Mouse (Mus musculus) activated CD4-positive, CD25-positive, alpha-beta regulatory T cell, adult 9 weeks (primary cell): ENCODE results near the gene Tmem215. TPM values are rescaled to one million over a fixed set of nuclear protein-coding genes. Genes with fewer than 3 reads are reported as not detected.

Experiments used
- polyA plus RNA-seq: library from polyadenylated mRNA; unstranded; fragments of 100-300 nt; shearing (Covaris generic); gene quantifications from one replicate; pipeline ENCODE4 v1.2.1, GENCODE M21; 2017

The Tmem215 gene
- not detected for polyA plus RNA-seq

GRCm38 (mm10) chr4:40471880-40472279, at the start of gene Tmem215:
Gene Tmem215 (plus strand): TSS chr4:40472180.

Other genes with a start within 250 kb of the Tmem215 start
- gene Ddx58, start 232.4 kb upstream of the Tmem215 start, polyA plus RNA-seq: 104 TPM
- gene Smim27, start 202.6 kb upstream of the Tmem215 start, polyA plus RNA-seq: 58.0 TPM
- 33.5 TPM for gene Topors, start 202.3 kb upstream of the Tmem215 start, polyA plus RNA-seq
- 138 TPM for gene Ndufb6, start 192.8 kb upstream of the Tmem215 start, polyA plus RNA-seq
- 32.5 TPM for gene Aptx, start 231.0 kb downstream of the Tmem215 start, polyA plus RNA-seq
- gene Dnaja1, start 250.0 kb downstream of the Tmem215 start, polyA plus RNA-seq: 513 TPM